Mouse (Mus musculus) liver, adult 2 months (tissue): ENCODE data around the gene Mettl24.

Experiments used
- CTCF ChIP-seq: fragments of 200-500 bp; IDR thresholded peaks from 2 replicates; pipeline ENCODE4 v1.5.1; 2011; ENCODE audit warnings: low read depth, low read length, control low read depth
- POLR2A ChIP-seq: fragments of 200-500 bp; IDR thresholded peaks from 2 replicates; pipeline ENCODE4 v1.6.1; 2011; ENCODE audit warnings: low read length, control low read depth; ENCODE audit not compliant: insufficient read depth; ENCODE audit errors: extremely low read depth

DNA sequence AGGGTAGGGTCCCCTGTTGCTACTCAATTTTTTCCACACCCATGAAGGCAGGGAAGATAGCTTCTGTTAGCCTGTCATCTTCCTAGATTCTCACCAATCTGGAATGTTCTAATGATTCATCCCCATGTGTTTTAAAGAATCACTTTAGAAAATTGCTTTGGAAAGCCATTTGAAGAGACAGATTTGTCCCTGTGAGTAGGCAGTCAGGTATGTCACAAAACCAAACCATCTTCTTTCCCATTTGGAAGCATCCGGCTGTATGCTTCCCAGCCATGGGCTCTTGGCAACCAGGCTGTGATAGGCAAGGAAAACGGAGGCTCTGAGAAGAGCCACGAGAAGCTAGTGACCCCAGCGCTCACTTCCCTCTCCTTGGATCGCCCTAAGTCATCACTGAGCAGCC is 47.1 kb downstream of the Mettl24 start:
- TF ChIP-seq POLR2A (no peak), CTCF (no peak)
